Mouse (Mus musculus) layer of hippocampus, postnatal 25 days (tissue): ENCODE data around the gene Sdccag8. TPM values are rescaled to one million over a fixed set of nuclear protein-coding genes. Genes with fewer than 3 reads are reported as not detected.

ENCODE experiments used
- DNase-seq, 2 experiments: peaks; one replicate each; pipeline ENCODE4 v3.0.0; 2022; ENCODE audit warnings: mixed read lengths in 2 of 2, low spot score in 1 of 2; ENCODE audit errors: extremely low spot score in 1 of 2
- total RNA-seq, 2 experiments: library from RNA; stranded (reverse); gene quantifications; 2 replicates each; pipeline ENCODE4 v1.2.3; 2021

Sdccag8 gene
- total RNA-seq, 2 experiments from 2014 or later: 11.8 to 17.0 TPM

DNA sequence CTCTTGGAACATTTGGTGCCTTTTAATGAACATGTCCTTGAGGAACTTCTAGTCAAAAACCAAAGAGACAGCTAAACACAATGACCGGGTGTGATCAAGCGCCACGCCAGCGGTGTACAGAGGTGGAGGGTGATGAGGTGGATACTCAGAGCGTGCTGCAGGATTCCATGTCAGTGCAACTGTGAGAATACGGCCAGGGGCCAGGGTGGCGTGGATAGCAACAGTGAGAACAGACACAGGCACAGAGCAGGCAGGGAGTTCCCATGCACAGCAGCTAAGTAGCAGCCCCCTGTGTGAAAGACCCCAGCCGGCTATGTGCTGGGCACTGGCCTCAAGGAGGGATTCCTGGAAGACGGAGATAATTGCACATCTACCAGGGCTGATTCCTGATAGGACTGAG is 59.0 kb downstream of the Sdccag8 start:
- DNase-seq: no peak

DNA sequence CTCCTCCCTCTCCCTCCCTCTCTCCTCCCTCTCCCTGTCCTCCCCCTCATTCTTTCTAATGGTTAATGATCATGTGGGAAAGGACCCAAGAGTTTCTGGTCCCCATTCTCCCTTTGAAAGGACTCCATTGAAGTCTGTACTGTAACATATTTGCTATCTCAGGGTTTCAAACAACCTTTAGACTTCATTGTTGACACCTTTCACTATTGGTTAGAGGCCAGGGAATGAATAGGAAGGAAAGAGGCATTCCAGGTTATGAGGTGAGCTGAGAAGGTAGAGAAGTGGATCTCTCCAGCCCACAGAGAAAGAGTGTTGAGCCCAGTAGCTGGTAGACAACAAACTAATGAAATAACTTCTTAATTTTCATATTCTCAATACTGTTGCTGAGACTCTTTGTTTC is 59.7 kb downstream of the Sdccag8 start:
- no peak for DNase-seq

DNA sequence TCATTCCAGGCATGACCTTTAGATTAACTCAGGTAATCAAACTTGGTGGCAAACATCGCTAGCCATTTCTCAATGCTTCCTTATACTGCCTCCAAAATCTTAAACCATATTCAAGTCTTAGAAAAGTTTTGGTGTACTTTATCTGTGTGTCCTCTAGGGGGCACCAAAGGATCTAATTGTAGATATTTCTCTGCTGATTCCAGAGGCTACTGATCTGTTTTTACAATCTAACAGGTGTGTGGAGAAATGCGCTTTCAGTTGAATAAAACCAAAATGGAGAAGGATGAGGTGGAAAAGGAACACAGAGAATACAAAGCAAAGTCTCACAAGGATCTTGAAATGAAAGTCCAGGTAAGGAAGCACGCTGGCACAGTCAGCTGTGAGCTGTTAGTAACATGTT is 63.3 kb downstream of the Sdccag8 start:
- no peak for DNase-seq

DNA sequence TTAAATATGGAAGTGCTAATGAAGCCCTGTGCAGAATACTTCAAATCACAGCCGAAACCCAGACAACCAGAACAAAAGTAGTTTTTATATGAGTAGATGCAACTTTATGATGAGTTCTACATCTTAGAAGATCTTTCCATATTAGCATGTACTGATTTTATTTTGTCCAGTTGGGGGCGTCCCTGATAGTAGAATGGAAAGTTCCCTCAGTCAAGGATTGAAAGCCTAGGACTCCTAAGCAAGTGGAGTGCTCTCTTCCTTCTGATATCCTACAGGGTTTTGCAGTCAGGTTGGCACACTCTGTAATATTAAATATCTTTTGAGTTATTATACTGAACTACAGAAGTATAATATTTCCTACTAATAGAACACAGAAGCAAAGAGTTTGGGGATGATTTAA is 64.5 kb downstream of the Sdccag8 start:
- DNase-seq: peak in 1 of 2 experiments; percentile 38

DNA sequence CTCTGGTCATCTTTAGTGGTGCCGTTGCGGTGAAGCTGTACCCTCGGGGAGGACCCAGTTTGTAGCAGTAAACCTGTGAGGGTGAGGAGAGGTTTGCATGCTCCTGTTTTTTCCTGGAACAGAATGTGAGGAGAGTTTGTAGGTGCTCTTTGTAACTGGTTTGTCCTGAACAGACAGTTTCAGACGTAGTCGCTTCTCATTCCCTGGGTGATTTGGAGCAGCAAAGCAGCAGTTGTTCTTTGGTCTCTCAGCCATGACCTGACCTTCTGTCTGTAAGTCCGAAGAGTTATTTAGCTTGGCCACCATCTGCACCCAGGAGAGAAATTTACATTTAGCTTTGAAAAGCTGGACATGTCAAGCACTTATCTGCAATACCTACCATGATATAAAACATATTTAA is 65.2 kb downstream of the Sdccag8 start:
- DNase-seq: no peak

DNA sequence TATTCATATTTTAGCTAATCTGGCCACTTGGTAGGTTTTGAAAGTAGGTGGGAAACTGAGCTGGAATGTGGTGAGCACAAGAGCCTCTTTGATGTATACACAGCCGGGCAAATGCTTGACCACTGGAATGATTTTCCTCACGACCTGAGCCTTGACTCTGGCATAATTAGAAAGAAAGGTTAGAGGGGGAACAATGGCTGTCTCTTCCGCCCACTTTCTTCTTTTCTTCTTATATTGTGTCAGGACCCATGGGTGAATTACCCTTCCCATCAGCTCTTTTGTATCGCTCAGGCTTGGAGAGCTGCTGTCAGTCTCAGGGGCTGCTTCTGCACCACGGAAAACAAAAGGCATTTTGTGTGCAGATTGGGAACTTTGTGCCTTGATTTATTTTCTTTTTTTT is 65.6 kb downstream of the Sdccag8 start:
- no peak for DNase-seq

DNA sequence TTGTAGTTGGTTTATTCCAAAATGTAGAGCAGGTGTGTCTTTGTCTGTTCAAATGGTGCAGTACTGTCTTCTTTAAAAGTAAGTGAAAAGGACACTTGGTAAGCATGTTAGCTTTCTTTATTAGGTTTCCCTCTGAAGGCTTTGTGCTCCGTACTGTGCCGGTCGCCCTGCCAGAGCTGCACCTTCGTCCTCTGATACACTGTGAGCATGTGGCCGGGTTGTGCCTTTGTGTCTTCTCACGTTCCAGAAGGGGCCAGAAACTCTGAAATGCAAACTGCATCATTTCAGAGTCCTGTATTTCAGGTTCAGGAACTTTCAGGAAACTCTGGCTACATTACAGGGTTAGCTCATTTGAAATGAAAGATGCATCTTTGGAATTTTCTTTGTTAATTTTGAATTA is 66.5 kb downstream of the Sdccag8 start:
- no peak for DNase-seq

DNA sequence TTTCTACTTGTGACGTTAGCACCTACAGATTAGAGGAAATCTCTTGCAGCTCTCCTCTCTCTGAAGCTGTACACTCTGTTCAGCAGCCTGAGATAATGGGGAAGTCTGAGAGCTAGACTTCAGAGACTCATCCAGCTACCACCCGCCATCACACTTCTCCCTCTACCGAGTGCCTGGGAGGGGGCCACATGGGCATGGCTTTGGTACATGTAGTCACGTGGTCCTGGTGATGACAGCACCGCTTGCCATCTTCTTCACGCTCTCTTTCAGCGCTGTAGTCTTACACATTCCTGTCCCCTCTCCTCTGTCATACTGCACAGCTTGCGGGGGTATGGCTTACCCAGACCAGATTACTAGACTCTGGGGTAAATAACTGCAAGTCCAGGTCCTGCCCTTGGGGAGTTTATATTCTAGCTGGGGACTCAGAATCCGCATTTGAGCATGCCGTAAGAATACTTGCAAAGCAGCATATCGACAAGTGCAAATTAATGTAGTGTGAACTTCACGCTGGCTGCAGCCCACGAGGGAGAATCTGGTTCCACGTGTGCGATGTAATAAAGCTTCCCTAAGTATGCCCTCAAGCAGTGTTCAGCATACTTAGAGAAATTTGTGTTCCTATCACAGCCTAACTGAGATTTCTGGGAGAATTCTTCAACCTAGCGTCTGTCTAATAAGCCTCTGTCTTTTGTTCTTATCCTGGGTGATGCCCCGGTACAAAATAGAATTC is 70.9 kb downstream of the Sdccag8 start:
- DNase-seq: no peak

DNA sequence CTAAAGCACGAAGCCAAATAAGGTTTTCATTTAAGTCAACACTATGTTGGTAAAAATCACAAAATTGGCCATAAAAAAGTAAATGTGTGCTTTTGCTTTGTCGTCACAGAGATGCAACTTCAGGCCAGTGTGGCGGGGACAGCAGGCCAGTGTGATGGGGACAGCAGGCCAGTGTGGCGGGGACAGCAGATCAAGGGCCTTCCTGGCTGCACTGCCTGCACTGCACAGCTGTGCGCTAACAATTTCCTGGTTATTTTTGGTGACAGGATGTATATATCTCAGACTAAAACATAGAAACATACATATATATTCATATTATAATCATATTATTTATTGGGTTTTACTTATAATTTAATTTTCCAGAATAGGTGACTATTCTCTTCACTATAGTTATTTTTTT is 71.5 kb downstream of the Sdccag8 start:
- no peak for DNase-seq

DNA sequence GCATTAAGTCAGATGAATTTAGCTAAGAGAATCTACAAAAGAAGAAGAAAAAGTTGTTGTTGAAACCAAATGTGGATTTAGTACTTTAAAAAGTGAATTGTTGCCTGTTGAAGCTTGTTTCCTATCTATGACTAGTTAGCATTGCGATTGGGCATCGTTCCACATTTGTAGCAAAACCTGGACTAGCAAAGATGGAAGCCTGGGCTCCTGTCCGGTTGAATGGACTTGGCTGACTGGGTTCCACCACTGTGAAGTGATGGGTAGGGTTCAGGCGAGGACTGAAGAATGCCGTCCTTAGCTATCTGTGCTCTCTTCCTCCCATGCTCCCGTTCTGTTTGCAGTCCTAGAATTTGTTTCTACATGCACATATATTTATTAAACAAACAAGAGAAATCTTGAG is 89.3 kb downstream of the Sdccag8 start:
- DNase-seq: no peak

DNA sequence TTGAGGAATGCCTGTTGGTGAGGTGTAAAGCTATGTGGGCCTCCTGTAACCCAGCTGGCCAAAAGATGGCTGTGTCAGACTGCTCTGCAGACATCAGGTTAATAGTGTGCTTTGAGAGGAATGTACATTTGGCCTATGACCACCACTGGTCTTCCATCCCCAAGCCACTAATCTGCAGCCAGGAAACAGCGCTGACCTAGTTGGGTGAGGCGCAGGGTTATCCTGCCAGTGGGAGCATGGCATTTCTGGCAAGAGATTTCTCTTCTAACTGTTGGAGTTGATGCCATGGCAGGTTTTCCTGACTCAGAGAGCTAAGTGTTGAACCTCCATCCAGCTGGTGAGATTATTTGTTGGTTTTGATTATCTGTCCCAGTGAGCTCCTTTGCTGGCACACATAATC is 101.5 kb downstream of the Sdccag8 start:
- no peak for DNase-seq

DNA sequence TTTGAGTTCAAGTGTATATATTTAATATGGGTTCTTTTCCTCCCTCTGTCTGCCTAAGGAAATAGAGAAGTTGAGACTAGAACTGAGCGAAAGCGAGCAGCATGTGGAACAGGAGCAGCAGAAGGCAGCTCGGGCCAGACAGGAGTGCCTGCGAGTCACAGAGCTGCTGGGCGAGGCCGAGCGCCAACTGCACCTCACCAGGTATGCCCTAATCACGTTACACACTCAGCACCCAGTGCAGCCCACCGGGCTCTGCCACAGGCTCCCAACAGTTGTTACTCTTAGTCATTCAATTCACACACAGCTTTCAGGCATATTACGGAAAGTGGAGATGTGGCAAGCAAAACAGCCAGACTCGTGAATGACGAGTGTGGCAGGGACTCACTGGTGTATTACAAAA is 105.0 kb downstream of the Sdccag8 start:
- no peak for DNase-seq

DNA sequence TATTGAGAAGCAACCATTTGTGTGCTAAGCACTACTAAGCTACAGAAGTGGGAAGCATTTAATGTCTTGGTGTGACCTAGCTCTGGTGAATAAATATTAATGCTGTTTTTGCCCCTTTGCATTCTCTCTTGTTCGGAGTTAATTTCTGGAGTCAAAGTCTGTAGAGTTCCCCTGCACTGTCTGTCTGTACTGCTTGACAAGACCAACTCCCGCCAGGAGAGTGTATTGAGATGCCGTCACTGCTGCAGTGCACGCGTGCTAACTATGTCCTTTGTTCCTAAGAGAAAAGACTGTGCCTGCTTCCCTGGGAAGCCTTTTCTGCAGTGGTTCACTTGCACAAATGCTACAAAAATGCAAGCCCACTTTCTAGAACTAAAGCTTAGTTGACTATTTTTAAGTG is 108.4 kb downstream of the Sdccag8 start:
- no peak for DNase-seq

DNA sequence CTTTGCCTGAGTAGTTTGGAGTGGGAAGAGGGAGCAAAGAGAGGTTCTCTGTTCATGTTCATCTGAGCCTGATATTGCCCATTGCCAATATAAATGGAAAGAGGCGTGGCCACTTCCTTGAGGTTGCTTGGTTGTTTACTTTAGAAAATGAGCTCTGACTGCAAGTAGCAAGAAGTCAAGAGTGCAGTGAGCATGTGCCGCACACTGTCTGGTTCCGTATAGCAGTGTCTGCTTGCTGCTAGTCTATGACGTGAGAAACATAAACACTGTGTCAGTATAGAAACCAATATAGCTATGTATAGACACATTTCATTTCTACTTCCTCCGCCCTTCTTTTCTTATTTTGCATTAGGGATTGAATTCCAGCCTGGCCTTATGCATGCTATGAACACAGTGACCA is 111.5 kb downstream of the Sdccag8 start:
- no peak for DNase-seq

DNA sequence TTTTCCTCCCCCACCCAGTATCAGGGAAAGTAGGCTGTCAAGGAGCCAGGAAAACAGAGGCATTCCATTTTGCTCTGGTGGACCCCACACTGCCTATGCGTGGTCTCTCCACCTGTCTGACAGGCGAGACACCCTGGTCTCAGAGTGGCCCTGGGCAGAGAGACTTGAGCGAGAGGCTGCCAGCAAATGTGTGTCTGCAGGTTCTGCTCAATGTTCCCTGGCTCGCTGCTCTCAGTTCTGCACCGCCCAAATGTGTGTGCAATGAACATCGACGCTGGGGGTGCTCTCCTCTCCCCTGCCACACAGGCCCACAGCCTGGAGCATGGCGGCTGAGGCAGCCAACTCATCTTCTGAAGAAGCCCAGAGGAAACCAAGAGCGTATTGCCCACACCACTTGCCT is 112.9 kb downstream of the Sdccag8 start:
- no peak for DNase-seq

DNA sequence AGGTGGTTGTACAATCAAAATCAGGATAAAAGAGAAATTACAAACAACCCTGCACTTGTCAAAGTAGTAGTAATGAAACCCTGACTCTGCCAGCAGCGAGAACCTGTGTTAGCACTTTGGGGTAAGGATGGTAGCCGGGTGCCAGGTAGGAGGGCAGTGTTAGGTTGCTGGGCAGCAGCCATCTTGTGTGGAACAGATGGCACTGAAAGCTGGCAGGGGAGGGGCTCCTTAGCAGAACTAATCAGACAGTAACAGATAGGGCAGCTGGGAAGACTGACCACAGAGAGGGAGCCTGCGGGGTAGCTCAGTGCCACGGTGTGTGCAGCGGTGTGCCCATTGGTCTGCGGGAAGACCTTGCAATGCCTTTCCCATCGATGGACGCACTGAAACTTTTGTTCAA is 115.2 kb downstream of the Sdccag8 start:
- no peak for DNase-seq

DNA sequence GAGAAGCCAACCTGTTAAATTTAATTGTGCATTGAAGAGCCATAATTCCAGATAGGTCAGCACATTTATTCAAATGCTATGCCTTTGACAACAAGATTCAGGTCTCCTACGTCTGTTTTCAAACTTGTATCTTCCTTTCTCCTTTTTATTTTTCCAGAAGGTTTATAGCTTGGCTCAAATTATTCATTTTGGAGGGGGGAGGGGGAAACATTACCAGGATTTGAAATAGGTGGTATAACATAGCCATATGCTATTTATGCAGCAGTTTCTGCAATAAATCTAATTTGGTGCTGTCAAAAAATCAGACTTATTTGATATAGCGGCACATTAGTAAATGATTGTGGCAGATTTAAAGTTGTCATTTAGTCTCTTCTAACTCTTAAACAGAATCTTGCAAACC is 116.1 kb downstream of the Sdccag8 start:
- DNase-seq: no peak

DNA sequence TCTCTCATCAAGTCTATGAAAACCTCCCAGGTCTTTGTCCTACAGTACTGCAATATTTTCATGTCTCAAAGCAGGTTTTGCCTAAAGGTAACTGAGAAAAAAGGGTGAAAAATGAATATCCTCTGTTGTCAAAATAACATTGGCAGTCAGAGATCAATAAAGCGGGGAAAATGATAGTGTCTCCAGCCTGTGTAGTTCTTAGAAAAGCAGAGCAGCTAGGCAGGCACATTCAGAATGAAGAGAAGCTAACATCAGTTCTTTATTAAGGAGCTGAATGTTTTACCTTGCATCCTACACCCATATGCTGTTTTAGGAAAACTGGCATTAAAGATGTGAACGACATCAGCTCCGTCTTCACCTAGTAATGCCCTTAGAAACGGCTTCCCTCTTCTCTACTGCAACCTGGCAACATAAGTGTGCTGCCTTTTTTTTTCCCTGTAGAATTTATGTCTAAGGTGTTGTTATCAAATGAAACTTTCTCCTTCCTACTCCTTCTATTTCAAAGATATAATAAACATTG is 116.6 kb downstream of the Sdccag8 start:
- no peak for DNase-seq

DNA sequence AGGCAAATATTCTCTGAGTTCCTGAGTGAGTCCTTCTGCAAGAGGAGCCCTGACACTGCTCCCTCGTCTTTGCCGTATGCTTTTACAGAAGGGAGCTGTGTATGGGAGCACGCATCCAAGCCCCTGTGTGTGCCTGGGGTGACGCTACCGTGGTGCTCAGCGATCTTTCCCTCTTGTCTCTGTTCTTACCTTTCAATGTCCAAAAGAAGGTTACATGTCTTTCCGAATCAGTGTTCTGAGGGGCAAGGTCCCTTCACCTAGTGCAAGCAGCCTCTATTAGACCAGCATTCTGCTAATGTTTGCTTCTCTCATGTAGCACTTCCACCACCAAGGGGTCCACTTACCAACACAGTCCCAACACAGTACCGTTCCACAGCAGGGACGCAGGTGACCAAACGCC is 117.1 kb downstream of the Sdccag8 start:
- no peak for DNase-seq

DNA sequence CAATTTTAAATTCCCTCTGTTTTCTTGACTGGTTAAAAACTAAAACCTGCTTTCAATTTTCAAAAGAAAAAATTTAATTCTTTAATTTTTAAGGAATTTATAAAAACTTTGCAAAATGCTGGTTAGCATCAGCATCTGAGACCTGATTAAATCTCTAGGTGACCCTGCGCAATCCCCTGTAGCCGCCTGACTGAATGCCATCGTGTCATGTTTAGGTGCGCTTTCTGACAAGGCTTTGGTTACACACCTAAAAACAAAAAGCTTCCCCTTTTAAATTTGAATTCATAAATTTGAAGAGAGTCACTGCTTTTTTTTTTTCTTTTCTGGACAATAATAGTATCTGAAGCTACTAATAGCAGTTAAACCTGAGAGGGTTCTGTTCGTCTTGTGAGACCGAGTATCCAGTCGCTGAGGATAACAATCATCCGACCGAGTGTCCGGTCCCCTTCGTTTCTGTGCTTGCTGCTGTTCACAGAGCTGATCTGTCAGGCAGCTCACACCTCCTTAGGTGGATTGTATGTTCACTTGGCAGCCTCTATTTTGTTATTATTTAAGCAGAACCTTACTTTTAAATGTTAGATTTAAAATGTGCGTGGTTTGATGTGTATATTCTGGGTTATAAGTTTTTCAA is 118.0 kb downstream of the Sdccag8 start:
- DNase-seq: no peak

DNA sequence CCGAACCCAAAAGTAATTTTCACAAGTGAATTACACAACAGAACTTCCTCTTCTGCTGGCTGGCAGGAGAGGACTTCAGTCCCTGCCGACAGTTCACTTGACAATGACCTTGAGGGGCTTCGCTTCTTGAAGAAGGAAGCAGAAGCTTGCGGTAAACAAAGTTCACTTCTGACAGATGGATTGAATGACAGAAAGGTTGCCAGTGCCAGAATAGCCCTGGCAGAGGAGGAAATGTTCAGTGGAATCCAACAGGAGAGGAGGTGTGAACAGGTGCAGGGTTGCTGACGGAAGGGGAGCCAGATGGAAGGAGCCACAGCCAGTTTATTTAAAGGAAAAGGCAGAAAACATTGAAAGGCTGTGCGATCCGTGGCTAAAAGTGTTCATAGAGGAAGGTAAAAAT is 118.9 kb downstream of the Sdccag8 start:
- peak in 1 of 2 experiments; percentile 52 for DNase-seq

DNA sequence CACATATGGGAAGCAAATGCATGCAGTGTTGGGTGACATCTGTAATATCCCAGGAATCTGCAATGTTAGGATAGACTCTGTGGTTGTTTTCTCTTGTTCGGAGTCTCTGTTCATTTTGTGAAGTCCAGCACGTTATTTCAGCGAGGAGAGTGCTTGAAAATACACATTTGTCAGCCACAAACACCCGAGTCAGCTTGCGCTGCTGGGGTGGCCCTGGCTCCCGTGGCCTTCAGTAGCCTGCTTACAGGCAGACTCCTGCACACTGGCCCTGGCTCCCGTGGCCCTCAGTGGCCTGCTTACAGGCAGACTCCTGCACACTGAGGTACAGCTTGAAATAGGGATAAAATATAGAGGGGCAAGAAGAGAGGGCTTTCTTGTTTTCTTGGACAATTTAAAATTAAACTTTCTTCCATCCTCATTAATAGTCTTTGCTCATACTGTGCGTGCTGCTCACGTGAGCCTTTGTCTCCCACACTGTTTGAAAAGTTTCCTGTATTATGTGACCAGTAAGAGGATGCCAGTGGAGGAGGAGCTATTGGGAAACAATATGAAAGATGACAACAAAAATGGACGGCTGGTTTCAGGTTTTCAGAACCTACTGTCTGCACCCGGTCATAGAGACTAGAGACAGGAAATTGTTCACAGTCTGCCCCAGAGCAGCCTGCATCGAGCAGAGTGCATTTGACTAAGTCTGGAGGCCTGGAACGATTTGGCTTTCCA is 119.7 kb downstream of the Sdccag8 start:
- no peak for DNase-seq
